Mouse (Mus musculus): ENCODE measurements around the gene Camsap1. TPM values are rescaled to one million over a fixed set of nuclear protein-coding genes. Genes with fewer than 3 reads are reported as not detected.

The Camsap1 gene
- total RNA-seq, 2 experiments from 2014 or later = 4.0 to 19.5 TPM

GRCm38 (mm10) chr2:25898970-25899369 lies 84.1 kb downstream of the Camsap1 start:
- no peak for ATAC-seq (replicated peaks; ENCODE audit: low FRiP score, poor library complexity, severe bottlenecking)

DNA sequence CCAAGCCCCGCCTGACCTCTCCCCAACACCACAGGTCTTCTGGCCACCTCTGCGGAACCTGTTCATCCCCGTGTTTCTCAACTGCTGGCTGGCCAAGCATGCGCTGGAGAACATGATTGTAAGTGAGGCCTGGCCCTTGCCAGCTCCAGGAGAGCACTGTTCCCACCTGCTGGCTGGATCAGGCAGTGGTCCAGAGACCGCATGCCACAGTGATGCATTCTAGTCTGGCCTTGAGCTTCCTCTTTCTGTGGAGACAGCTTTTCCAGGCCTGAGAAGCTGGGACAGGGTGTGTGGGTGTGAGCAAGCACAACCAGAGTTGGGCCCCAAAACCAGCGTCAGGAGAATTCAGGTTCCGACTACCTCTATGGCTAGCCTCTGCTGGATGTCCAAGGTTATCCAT lies 90.6 kb downstream of the Camsap1 start:
- ATAC-seq (replicated peaks; ENCODE audit: low FRiP score, poor library complexity, severe bottlenecking) = no peak

DNA sequence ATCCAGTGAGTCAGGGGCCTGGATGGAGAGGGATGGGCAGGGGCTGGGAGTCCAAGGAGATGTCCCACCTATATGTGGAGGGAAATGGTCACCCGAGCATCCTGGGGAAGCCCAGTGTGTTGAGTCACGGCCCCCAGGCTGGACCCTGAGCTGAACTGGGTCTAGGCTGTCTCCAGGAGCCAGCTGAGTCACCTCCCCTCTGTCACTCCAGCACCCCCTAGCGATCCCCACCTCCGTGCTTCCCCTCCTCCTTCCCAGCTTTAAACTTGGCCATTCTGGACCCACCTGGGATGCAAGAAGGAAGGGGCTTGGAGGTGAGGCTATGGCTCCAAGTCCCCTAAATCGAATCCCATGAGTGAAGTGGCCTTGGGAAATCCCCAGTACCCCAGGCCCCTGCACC lies 94.9 kb downstream of the Camsap1 start:
- no peak for ATAC-seq (replicated peaks; ENCODE audit: low FRiP score, poor library complexity, severe bottlenecking)

GRCm38 (mm10) chr2:25887226-25887625 lies 95.9 kb downstream of the Camsap1 start:
- ATAC-seq (replicated peaks; ENCODE audit: low FRiP score, poor library complexity, severe bottlenecking) = no peak

DNA sequence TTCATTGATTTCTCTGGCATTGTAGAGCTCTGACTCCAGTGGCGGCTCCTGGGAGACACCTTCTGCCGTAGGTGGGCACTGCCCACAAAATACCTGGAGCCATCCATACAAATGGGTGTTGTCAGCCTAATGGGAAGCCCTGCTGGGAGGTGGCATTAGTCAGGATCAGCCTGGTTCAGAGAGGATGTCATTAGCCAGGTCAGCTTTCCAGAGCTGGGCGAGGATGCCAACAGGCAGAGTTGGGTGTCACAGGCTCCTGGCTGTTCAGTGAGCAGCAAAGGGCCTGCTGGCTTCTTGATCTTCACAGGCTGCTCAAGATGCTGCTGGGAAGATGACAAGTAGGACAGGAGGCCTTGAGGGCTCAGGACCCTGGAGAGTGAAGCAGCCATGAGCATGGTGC lies 98.3 kb downstream of the Camsap1 start:
- no peak for ATAC-seq (replicated peaks; ENCODE audit: low FRiP score, poor library complexity, severe bottlenecking)

GRCm38 (mm10) chr2:25882276-25882675 lies 100.8 kb downstream of the Camsap1 start:
- ATAC-seq (replicated peaks; ENCODE audit: low FRiP score, poor library complexity, severe bottlenecking) = no peak

- ATAC-seq (replicated peaks; ENCODE audit: low FRiP score, poor library complexity, severe bottlenecking) = no peak
These were observed 104.0 kb downstream of the Camsap1 start for GRCm38 (mm10) chr2:25879061-25879460.

DNA sequence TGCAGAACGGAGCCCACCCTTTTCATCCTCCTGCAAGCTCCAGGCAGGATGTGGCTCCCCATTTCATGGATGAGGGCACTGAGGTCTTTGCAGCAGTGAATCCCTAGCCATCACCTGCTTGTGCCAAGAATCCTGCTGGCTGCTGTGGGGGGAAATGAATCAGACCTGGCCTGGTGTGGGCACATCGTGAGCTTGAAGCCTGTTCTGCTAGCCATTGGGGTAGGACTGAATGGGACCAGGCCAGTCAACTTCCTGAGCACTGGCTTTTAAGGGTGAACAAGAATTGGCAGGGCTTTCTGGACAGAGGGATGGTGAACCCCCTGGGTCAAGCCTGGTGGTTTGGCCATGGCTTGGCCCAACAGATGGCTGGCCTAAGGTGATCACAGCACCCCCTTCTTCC lies 104.6 kb downstream of the Camsap1 start:
- no peak for ATAC-seq (replicated peaks; ENCODE audit: low FRiP score, poor library complexity, severe bottlenecking)

- no peak for ATAC-seq (replicated peaks; ENCODE audit: low FRiP score, poor library complexity, severe bottlenecking)
These were observed 105.3 kb downstream of the Camsap1 start for GRCm38 (mm10) chr2:25877736-25878268.

GRCm38 (mm10) chr2:25877250-25877735 lies 105.8 kb downstream of the Camsap1 start:
- ATAC-seq (replicated peaks; ENCODE audit: low FRiP score, poor library complexity, severe bottlenecking) = no peak

Other genes starting within 250 kb of the Camsap1 start
- not detected in 2 replicates for gene Obp2b, start 246.3 kb downstream of the Camsap1 start, total RNA-seq (2015; ENCODE audit: low replicate concordance)
- not detected in 2 replicates for gene Obp2b, start 246.3 kb downstream of the Camsap1 start, total RNA-seq (2017; ENCODE audit: low replicate concordance)
- not detected in 2 replicates for gene Lcn3, start 217.7 kb downstream of the Camsap1 start, total RNA-seq (2015; ENCODE audit: low replicate concordance)
- gene Lcn3, start 217.7 kb downstream of the Camsap1 start, total RNA-seq (2017; ENCODE audit: low replicate concordance) = not detected in 2 replicates
- not detected in 2 replicates for gene Lcn11, start 206.3 kb downstream of the Camsap1 start, total RNA-seq (2015; ENCODE audit: low replicate concordance)
- not detected in 2 replicates for gene Lcn11, start 206.3 kb downstream of the Camsap1 start, total RNA-seq (2017; ENCODE audit: low replicate concordance)
- not detected in 2 replicates for gene Gm13539, start 201.0 kb downstream of the Camsap1 start, total RNA-seq (2015; ENCODE audit: low replicate concordance)
- gene Gm13539, start 201.0 kb downstream of the Camsap1 start, total RNA-seq (2017; ENCODE audit: low replicate concordance) = not detected in 2 replicates
- gene Glt6d1, start 167.4 kb downstream of the Camsap1 start, total RNA-seq (2015; ENCODE audit: low replicate concordance) = not detected in 2 replicates
- not detected in 2 replicates for gene Glt6d1, start 167.4 kb downstream of the Camsap1 start, total RNA-seq (2017; ENCODE audit: low replicate concordance)
- not detected in 2 replicates for gene Lcn9, start 160.1 kb downstream of the Camsap1 start, total RNA-seq (2015; ENCODE audit: low replicate concordance)
- gene Lcn9, start 160.1 kb downstream of the Camsap1 start, total RNA-seq (2017; ENCODE audit: low replicate concordance) = not detected in 2 replicates
- not detected in 2 replicates for gene Sohlh1, start 136.0 kb downstream of the Camsap1 start, total RNA-seq (2015; ENCODE audit: low replicate concordance)
- not detected in 2 replicates for gene Sohlh1, start 136.0 kb downstream of the Camsap1 start, total RNA-seq (2017; ENCODE audit: low replicate concordance)
- not detected in 2 replicates for gene Kcnt1, start 119.5 kb downstream of the Camsap1 start, total RNA-seq (2015; ENCODE audit: low replicate concordance)
- not detected in 2 replicates for gene Kcnt1, start 119.5 kb downstream of the Camsap1 start, total RNA-seq (2017; ENCODE audit: low replicate concordance)
- 531 and 563 TPM in 2 replicates for gene Ubac1, start 38.5 kb upstream of the Camsap1 start, total RNA-seq (2015; ENCODE audit: low replicate concordance)
- gene Ubac1, start 38.5 kb upstream of the Camsap1 start, total RNA-seq (2017; ENCODE audit: low replicate concordance) = 630 and 869 TPM in 2 replicates
- gene Nacc2, start 139.9 kb upstream of the Camsap1 start, total RNA-seq (2015; ENCODE audit: low replicate concordance) = 1.0 TPM in 1 of 2 replicates, not detected in the other
- 0.77 and 3.3 TPM in 2 replicates for gene Nacc2, start 139.9 kb upstream of the Camsap1 start, total RNA-seq (2017; ENCODE audit: low replicate concordance)
- not detected in 2 replicates for gene Lhx3, start 225.0 kb upstream of the Camsap1 start, total RNA-seq (2015; ENCODE audit: low replicate concordance)
- not detected in 2 replicates for gene Lhx3, start 225.0 kb upstream of the Camsap1 start, total RNA-seq (2017; ENCODE audit: low replicate concordance)